Mouse (Mus musculus) forebrain, postnatal 0 days (tissue): ENCODE measurements around the gene Echdc3. TPM values are rescaled to one million over a fixed set of nuclear protein-coding genes. Genes with fewer than 3 reads are reported as not detected.

Source experiments
- ATAC-seq: fragments of 200-750 bp; cut with Nextera tagmentation; 2 replicates; pipeline ENCODE4 v1.8.0; 2017; ENCODE audit warnings: mild to moderate bottlenecking, moderate library complexity
- DNase-seq: peaks from one replicate; pipeline ENCODE4 v3.0.0-alpha.2; 2015
- H3K27ac ChIP-seq: fragments of 300-500 bp; sonication (generic); 2 replicates; pipeline ENCODE4 v1.5.1; 2014; ENCODE audit warnings: low read depth, mild to moderate bottlenecking, antibody characterized with exemption, low read length, moderate library complexity, mixed read lengths
- H3K27me3 ChIP-seq: fragments of 300-500 bp; sonication (generic); 2 replicates; pipeline ENCODE4 v1.6.1; 2014; ENCODE audit warnings: mild to moderate bottlenecking, low read length, mixed read lengths; ENCODE audit not compliant: insufficient read depth
- H3K36me3 ChIP-seq: fragments of 300-500 bp; sonication (generic); 2 replicates; pipeline ENCODE4 v1.6.1; 2014; ENCODE audit warnings: mild to moderate bottlenecking, moderate library complexity; ENCODE audit not compliant: insufficient read depth
- H3K4me1 ChIP-seq: fragments of 300-500 bp; sonication (generic); 2 replicates; pipeline ENCODE4 v1.6.1; 2014; ENCODE audit warnings: antibody characterized with exemption; ENCODE audit not compliant: insufficient read depth
- H3K4me2 ChIP-seq: fragments of 300-500 bp; sonication (generic); 2 replicates; pipeline ENCODE4 v1.6.1; 2014; ENCODE audit warnings: low read depth, mild to moderate bottlenecking, moderate library complexity
- H3K4me3 ChIP-seq: fragments of 300-500 bp; sonication (generic); 2 replicates; pipeline ENCODE4 v1.5.1; 2014; ENCODE audit warnings: low read depth, low read length, mixed read lengths
- H3K9ac ChIP-seq: fragments of 300-500 bp; sonication (generic); 2 replicates; pipeline ENCODE4 v1.6.1; 2014; ENCODE audit warnings: mild to moderate bottlenecking
- H3K9me3 ChIP-seq: fragments of 300-500 bp; sonication (generic); 2 replicates; pipeline ENCODE4 v1.6.1; 2016; ENCODE audit warnings: low read length
- CTCF ChIP-seq: sonication (generic); IDR thresholded peaks from 2 replicates; pipeline ENCODE4 v1.5.1; 2016; ENCODE audit warnings: antibody characterized with exemption, control low read depth, low read depth
- WGBS: fragments of 180-500 bp; shearing (Covaris S2); extraction: QIAGEN DNeasy Blood & Tissue Kit; methylation state at CpG from one replicate; pipeline ENCODE4 v1.1.7; 2014; 5-methylcytosine and 5-hydroxymethylcytosine counted together
- polyA plus RNA-seq: library from polyadenylated mRNA; unstranded; fragments of >200 nt; fragmentation: Nextera tagmentation; extraction: Ambion mirVana; gene quantifications from 2 replicates; pipeline ENCODE4 v1.2.1, GENCODE M21; 2015
- total RNA-seq: library from RNA; depleted of rRNA; stranded (reverse); fragments of >200 nt; gene quantifications from 2 replicates; pipeline ENCODE4 v1.2.3, GENCODE M21; 2014

The Echdc3 gene
- total and polyA plus RNA-seq, 2 experiments from 2014 or later, result 1.5 TPM

DNA sequence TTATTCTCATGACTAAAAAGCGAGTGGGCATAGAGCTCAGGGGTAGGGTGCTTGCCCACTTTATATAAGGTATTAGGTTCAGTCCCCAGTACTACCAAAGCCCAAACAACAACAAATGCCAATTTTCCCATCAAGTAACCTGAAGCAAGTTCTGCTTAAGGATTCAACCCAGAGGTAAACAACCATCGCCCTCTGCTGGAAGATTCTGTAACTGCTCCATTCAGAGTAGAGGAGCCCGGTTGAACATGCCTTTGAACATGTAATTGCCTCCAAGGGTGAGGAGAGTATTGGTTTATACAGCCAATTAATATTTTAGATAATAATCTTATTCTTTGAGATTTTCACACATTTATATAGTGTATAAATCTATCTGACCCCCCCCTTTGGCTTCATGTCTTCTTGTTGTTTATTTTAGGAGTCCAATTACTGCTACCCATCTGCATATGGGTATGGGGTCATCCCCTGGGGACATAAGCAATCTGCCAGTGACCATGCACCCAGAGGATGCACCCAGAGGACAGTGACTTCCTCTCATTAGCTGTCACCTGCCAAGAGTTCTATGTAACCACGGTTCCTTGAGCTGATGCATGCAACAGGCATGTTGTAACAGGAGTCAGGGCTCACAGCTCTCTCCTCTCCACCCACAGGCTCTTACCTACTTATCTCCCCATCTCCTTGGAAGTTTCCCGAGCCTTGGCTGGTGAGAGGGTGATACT, 44.8 kb downstream of the Echdc3 start:
- ATAC-seq, result no peak; the same call in 1 of the 2 replicates
- H3K9me3 ChIP-seq, result no peaks in the 10 kb centered on the region
- TF ChIP-seq CTCF, result peak; percentile 88
- DNase-seq, result peak; percentile 87
- H3K4me1 ChIP-seq, result no peaks in the 10 kb centered on the region
- WGBS, result 35% methylated on average over 5 of the region's 5 CpGs
- no peak overlapping the region for H3K4me3 ChIP-seq
- H3K36me3 ChIP-seq, result no peaks in the 10 kb centered on the region
- H3K27ac ChIP-seq, result no peak overlapping the region
- no peak overlapping the region for H3K4me2 ChIP-seq
- no peak overlapping the region for H3K9ac ChIP-seq
- no peaks in the 10 kb centered on the region for H3K27me3 ChIP-seq

DNA sequence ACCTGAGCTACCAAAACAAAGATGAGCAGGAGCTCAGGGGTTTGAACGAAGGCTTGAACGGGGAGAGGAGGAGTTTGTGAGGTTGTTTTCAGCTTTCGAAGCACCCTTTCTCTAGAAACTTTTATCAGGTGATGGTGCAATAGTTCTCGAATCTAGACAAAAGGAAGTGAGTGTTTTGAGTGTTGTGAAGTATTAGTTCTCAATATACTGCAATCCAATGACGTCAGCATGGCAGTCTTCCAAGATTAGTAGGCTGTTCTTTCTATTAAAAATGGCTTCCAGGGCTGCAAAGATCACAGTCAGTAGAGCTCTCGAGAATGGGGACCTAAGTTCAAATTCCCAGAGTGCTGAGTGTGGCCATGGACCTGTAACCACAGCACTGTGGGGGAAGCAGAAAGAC, 47.1 kb downstream of the Echdc3 start:
- DNase-seq, result no peak
- no peak overlapping the region for H3K4me3 ChIP-seq
- H3K36me3 ChIP-seq, result no peaks in the 10 kb centered on the region
- no peak overlapping the region for H3K27ac ChIP-seq
- ATAC-seq, result no peak
- H3K4me1 ChIP-seq, result no peaks in the 10 kb centered on the region
- no peaks in the 10 kb centered on the region for H3K27me3 ChIP-seq
- TF ChIP-seq CTCF, result no peak
- no peak overlapping the region for H3K9ac ChIP-seq
- H3K9me3 ChIP-seq, result no peaks in the 10 kb centered on the region
- H3K4me2 ChIP-seq, result no peak overlapping the region
- 63% methylated on average over 6 of the region's 6 CpGs for WGBS

DNA sequence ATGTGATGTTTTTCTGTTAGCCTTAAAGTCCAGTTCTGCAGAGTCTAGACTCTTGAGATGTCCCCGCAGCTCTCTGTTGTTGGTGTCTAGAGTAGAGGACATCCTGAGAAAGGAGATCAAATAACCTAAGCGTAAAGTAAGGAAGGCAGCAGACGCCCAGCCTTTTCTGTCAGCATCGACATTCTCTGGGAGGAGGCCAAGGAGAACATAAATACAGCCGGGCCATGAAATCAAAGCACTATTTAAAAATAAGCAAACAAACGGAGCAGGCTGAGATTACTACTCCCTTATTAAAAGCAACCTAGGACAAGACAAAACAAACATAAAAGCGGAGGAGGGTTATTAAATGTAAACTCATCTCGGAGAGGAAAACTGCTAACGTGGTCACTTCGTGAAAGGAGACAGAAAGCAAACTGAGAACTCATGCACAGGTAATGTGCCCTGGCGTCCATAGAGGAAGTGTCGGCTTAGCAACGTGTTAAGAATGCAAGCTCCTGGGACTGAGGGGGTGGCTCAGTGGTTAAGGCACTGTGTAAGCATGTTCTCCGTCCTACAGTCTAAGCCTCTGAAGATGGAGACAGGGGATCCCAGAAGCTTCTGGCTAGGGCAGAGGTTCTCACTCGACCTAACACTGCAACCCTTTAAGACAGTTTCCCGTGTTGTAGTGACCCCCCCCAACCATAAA, 48.1 kb downstream of the Echdc3 start:
- H3K4me3 ChIP-seq, result no peak overlapping the region
- ATAC-seq, result no peak
- no peaks in the 10 kb centered on the region for H3K27me3 ChIP-seq
- DNase-seq, result no peak
- 56% methylated on average over 16 of the region's 16 CpGs for WGBS
- H3K9ac ChIP-seq, result no peak overlapping the region
- H3K4me1 ChIP-seq, result no peaks in the 10 kb centered on the region
- H3K4me2 ChIP-seq, result no peak overlapping the region
- no peaks in the 10 kb centered on the region for H3K36me3 ChIP-seq
- no peaks in the 10 kb centered on the region for H3K9me3 ChIP-seq
- no peak for TF ChIP-seq CTCF
- no peak overlapping the region for H3K27ac ChIP-seq

DNA sequence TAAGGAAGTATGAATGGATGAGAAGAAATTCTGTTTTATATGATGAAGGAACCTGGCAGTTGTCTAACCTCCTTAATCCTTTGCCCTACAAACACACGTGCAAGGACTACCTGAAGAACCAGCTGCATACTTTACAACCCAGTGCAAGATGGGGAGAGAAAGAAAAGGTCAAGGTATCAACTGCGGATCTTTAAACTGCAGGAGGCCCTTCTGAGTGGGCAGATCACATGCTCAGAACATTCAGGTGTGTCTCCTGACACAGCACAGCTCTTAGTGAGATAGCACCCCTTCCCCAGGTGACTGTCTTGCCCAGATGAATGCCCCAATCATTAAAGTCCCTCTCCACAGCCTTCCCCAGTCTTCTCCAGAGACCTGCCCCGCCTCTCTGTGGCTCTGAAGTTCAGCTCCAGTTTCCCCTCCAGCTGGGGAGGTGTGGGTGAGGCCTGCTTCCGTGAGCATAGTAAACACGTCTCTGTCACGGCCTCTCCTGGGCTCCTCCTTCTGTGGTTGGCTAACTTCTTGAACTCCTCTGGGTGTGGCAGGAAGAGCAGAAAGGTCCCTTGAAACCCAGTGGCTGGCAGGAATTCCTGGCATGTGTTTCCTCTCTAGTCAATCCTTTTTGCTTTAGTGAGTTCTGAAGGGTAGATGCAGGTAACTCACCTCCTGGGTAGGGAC, 50.3 kb downstream of the Echdc3 start:
- Histone ChIP-seq H3K4me1 (no peaks in the 10 kb centered on the region), H3K9ac (no peak overlapping the region), H3K27ac (no peak overlapping the region), H3K9me3 (no peaks in the 10 kb centered on the region), H3K36me3 (no peaks in the 10 kb centered on the region), H3K4me3 (no peak overlapping the region), H3K27me3 (no peaks in the 10 kb centered on the region), H3K4me2 (no peak overlapping the region)
- no peak for DNase-seq
- no peak for ATAC-seq
- WGBS, result 72% methylated on average over 6 of the region's 6 CpGs
- TF ChIP-seq CTCF, result no peak

DNA sequence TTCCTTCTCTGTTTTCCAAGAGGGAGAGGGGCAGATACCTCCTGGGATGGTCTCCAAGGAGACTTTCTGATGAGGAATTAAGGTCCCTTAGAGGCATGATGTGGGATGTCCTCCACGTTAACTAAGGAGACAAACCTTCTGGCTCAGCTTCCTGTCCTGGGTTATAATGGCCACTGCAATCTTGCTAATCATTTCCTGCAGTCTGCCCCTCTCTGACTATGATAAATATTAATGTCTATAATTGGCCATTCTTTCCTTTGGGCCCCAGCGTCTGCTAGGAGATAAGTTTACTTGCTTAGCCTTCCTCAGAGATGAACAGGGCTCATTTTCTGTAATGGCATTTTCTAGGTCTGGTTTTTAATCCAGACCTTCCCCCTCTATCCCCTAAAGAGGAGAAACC, 53.1 kb downstream of the Echdc3 start:
- no peak for TF ChIP-seq CTCF
- no peaks in the 10 kb centered on the region for H3K36me3 ChIP-seq
- no peak for DNase-seq
- H3K9ac ChIP-seq, result no peak overlapping the region
- WGBS, result 51% methylated on average over 2 of the region's 2 CpGs
- no peak overlapping the region for H3K4me3 ChIP-seq
- no peaks in the 10 kb centered on the region for H3K27me3 ChIP-seq
- no peaks in the 10 kb centered on the region for H3K4me1 ChIP-seq
- H3K4me2 ChIP-seq, result no peak overlapping the region
- H3K9me3 ChIP-seq, result no peaks in the 10 kb centered on the region
- no peak for ATAC-seq
- H3K27ac ChIP-seq, result no peak overlapping the region

DNA sequence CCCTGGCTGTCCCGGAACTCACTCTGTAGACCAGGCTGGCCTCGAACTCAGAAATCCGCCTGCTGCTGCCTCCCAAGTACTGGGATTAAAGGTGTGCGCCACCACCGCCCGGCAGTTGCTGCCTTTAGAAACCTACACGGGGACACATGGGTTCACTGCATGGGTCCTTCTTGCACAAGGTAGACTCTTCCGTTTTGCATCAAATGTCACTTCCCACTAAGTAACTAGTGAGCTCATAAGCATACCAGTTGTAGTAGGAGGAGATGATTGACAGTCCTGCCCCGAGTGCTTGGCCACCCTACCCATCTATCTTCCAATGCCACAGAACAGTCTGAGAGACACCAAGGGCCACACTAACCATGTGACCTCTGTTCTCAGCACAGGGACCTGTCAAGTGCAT, 53.6 kb downstream of the Echdc3 start:
- DNase-seq, result no peak
- no peak for ATAC-seq
- no peaks in the 10 kb centered on the region for H3K4me1 ChIP-seq
- no peak overlapping the region for H3K4me2 ChIP-seq
- no peaks in the 10 kb centered on the region for H3K36me3 ChIP-seq
- H3K4me3 ChIP-seq, result no peak overlapping the region
- H3K9me3 ChIP-seq, result no peaks in the 10 kb centered on the region
- no peak overlapping the region for H3K27ac ChIP-seq
- H3K9ac ChIP-seq, result no peak overlapping the region
- no peaks in the 10 kb centered on the region for H3K27me3 ChIP-seq
- WGBS, result 89% methylated on average over 9 of the region's 9 CpGs
- TF ChIP-seq CTCF, result no peak

DNA sequence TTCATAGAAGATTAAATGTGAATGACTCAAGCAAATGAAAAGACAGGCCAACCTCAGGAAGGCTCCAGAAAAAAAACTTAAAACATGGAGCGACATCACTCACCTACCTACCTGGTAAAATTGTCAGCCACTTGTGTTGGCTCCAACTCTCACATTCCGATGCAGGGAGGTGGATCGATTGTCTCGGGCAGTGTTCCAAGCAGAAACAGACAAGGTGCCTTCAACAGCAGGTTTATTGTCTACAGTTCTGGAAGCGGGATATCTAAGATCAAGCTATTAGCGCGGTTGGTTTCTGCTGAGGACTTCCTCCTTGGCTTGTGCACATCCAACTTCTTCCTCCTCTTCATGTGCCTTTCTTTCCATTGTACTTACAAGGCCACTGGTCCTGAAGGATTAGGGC, 55.2 kb downstream of the Echdc3 start:
- TF ChIP-seq CTCF, result no peak
- no peak overlapping the region for H3K27ac ChIP-seq
- no peak overlapping the region for H3K4me3 ChIP-seq
- H3K36me3 ChIP-seq, result no peaks in the 10 kb centered on the region
- H3K27me3 ChIP-seq, result no peaks in the 10 kb centered on the region
- no peak overlapping the region for H3K9ac ChIP-seq
- H3K4me1 ChIP-seq, result no peaks in the 10 kb centered on the region
- H3K9me3 ChIP-seq, result no peaks in the 10 kb centered on the region
- no peak overlapping the region for H3K4me2 ChIP-seq
- no peak for DNase-seq
- no peak for ATAC-seq
- 95% methylated on average over 7 of the region's 7 CpGs for WGBS
